8 mouse cellular contexts compared by ENCODE assay signal in genomic region chr14:54553975-54554769, GRCm38 (mm10). TPM values are rescaled to one million over a fixed set of nuclear protein-coding genes. Genes with fewer than 3 reads are reported as not detected.
DNase-seq lines count a peak whose midpoint lies in the region; ATAC-seq and TF ChIP-seq lines count a peak whose summit lies in the region.

Gene Haus4, minus strand, starts transcription at chr14:54554616.

- no peaks in the 10 kb centered on the region for H3K9me3 ChIP-seq in ES-Bruce4 (replicated peaks; ENCODE audit: control insufficient read depth, insufficient read depth, low read length, poor library complexity, severe bottlenecking)
- H3K9me3 ChIP-seq in heart, embryonic 14.5 days (ENCODE audit: control insufficient read depth, low read length), result no peaks in the 10 kb centered on the region
- H3K9me3 ChIP-seq in liver, embryonic 15.5 days (replicated peaks), result no peaks in the 10 kb centered on the region
- H3K9me3 ChIP-seq in neural tube, embryonic 11.5 days (ENCODE audit: control insufficient read depth, low read length), result no peaks in the 10 kb centered on the region
- H3K9me3 ChIP-seq in stomach, embryonic 16.5 days (replicated peaks; ENCODE audit: control insufficient read depth, low read length), result no peaks in the 10 kb centered on the region

- H3K9ac ChIP-seq in ES-Bruce4 (ENCODE audit: low read depth, poor library complexity, severe bottlenecking), result peak within 1 kb of the TSS; percentile 74
- H3K9ac ChIP-seq in heart, embryonic 14.5 days (ENCODE audit: low read length), result peak within 1 kb of the TSS; percentile 88
- H3K9ac ChIP-seq in liver, embryonic 15.5 days, result peak within 1 kb of the TSS; percentile 84
- peak within 1 kb of the TSS; percentile 80 for H3K9ac ChIP-seq in neural tube, embryonic 11.5 days (ENCODE audit: low read length)
- H3K9ac ChIP-seq in stomach, embryonic 16.5 days (ENCODE audit: low read length), result peak within 1 kb of the TSS; percentile 83

- WGBS in heart, embryonic 14.5 days, result under 1% methylated on average over 76 of the region's 76 CpGs
- WGBS in liver, embryonic 15.5 days (ENCODE audit: insufficient replicate concordance), result under 1% methylated on average over 76 of the region's 76 CpGs
- under 1% methylated on average over 76 of the region's 76 CpGs for WGBS in neural tube, embryonic 11.5 days
- WGBS in stomach, embryonic 16.5 days, result under 1% methylated on average over 76 of the region's 76 CpGs

- TF ChIP-seq CTCF in ES-Bruce4 (IDR thresholded peaks at IDR 0.05; ENCODE audit: low read depth, low read length), result peak; percentile 78

- no peak for TF ChIP-seq EP300 in ES-Bruce4 (IDR thresholded peaks at IDR 0.05; ENCODE audit: insufficient read depth, low read depth, low read length)

- TF ChIP-seq POLR2A in ES-Bruce4 (IDR thresholded peaks at IDR 0.05; ENCODE audit: insufficient read depth, low read length), result peak; percentile 63

- peaks cover 11% of the 10 kb centered on the region for H3K36me3 ChIP-seq in ES-Bruce4 (ENCODE audit: control insufficient read depth, insufficient read depth, low read length, poor library complexity, severe bottlenecking)
- peaks cover 29% of the 10 kb centered on the region for H3K36me3 ChIP-seq in heart, embryonic 14.5 days (ENCODE audit: control insufficient read depth, insufficient read depth, low read length)
- H3K36me3 ChIP-seq in liver, embryonic 15.5 days (replicated peaks), result peaks cover 30% of the 10 kb centered on the region
- H3K36me3 ChIP-seq in neural tube, embryonic 11.5 days (ENCODE audit: control insufficient read depth, insufficient read depth, low read length), result no peaks in the 10 kb centered on the region
- peaks cover 3% of the 10 kb centered on the region for H3K36me3 ChIP-seq in stomach, embryonic 16.5 days (ENCODE audit: control insufficient read depth, insufficient read depth, low read length)

- H3K4me3 ChIP-seq in ES-Bruce4 (ENCODE audit: low read depth, low read length), result peak within 1 kb of the TSS; percentile 78
- H3K4me3 ChIP-seq in heart, embryonic 14.5 days (ENCODE audit: control insufficient read depth in 1 of 2, insufficient read depth in 1 of 2, low read depth in 1 of 2, low read length in 2 of 2), result peak within 1 kb of the TSS; percentile 65 to 87
- peak within 1 kb of the TSS; percentile 77 for H3K4me3 ChIP-seq in liver, embryonic 15.5 days (replicated peaks)
- peak within 1 kb of the TSS; percentile 53 for H3K4me3 ChIP-seq in neural tube, embryonic 11.5 days (ENCODE audit: low read depth, low read length)
- H3K4me3 ChIP-seq in stomach, embryonic 16.5 days (replicated peaks; ENCODE audit: low read length), result peak within 1 kb of the TSS; percentile 73

- H3K27ac ChIP-seq in ES-Bruce4 (ENCODE audit: insufficient read depth, low read length), result peak within 1 kb of the TSS; percentile 72
- peak within 1 kb of the TSS; percentile 95 to 97 for H3K27ac ChIP-seq in heart, embryonic 14.5 days (replicated peaks in 1 of 2; ENCODE audit: control insufficient read depth in 1 of 2, insufficient read depth in 1 of 2, low read depth in 2 of 2, low read length in 2 of 2)
- H3K27ac ChIP-seq in liver, embryonic 15.5 days (replicated peaks), result peak within 1 kb of the TSS; percentile 99
- peak within 1 kb of the TSS; percentile 79 for H3K27ac ChIP-seq in neural tube, embryonic 11.5 days (ENCODE audit: low read depth, low read length)
- peak within 1 kb of the TSS; percentile 89 for H3K27ac ChIP-seq in stomach, embryonic 16.5 days (ENCODE audit: low read length)

- H3K4me1 ChIP-seq in ES-Bruce4 (ENCODE audit: control insufficient read depth, insufficient read depth, low read length), result no peaks in the 10 kb centered on the region
- H3K4me1 ChIP-seq in heart, embryonic 14.5 days (ENCODE audit: control insufficient read depth in 2 of 2, insufficient read depth in 2 of 2, low read length in 2 of 2), result peaks cover 2 to 5% of the 10 kb centered on the region in 2 experiments; a peak in 3 of 4 replicates
- peaks cover 31% of the 10 kb centered on the region for H3K4me1 ChIP-seq in liver, embryonic 15.5 days (replicated peaks)
- no peaks in the 10 kb centered on the region for H3K4me1 ChIP-seq in neural tube, embryonic 11.5 days (ENCODE audit: control insufficient read depth, insufficient read depth, low read length)
- peaks cover 5% of the 10 kb centered on the region for H3K4me1 ChIP-seq in stomach, embryonic 16.5 days (ENCODE audit: control insufficient read depth, insufficient read depth, low read length)

- no peaks in the 10 kb centered on the region for H3K27me3 ChIP-seq in ES-Bruce4 (ENCODE audit: control insufficient read depth, insufficient read depth, low read length, poor library complexity, severe bottlenecking)
- no peaks in the 10 kb centered on the region for H3K27me3 ChIP-seq in heart, embryonic 14.5 days (ENCODE audit: control insufficient read depth, insufficient read depth, low read length)
- H3K27me3 ChIP-seq in liver, embryonic 15.5 days, result no peaks in the 10 kb centered on the region
- no peaks in the 10 kb centered on the region for H3K27me3 ChIP-seq in neural tube, embryonic 11.5 days (ENCODE audit: control insufficient read depth, insufficient read depth, low read length)
- no peaks in the 10 kb centered on the region for H3K27me3 ChIP-seq in stomach, embryonic 16.5 days (ENCODE audit: control insufficient read depth, insufficient read depth, low read length)

- DNase-seq in c-Kit-positive CD71-negative TER-119-negative erythroid progenitor cells, embryonic 14.5 days (ENCODE audit: low read depth), result peak; percentile 84
- DNase-seq in fibroblast of lung, adult 2 months (ENCODE audit: low read depth), result peak; percentile 72
- DNase-seq in kidney, postnatal 10 days, result peak; percentile 92
- peak; percentile 95 for DNase-seq in neural tube, embryonic 11.5 days (ENCODE audit: low spot score)

- ATAC-seq in heart, embryonic 14.5 days (ENCODE audit: insufficient number of reproducible peaks, insufficient read depth, low FRiP score, low read depth), result peak; percentile 92
- ATAC-seq in liver, embryonic 15.5 days (ENCODE audit: insufficient read depth), result peak; percentile 96
- ATAC-seq in neural tube, embryonic 11.5 days (ENCODE audit: insufficient read depth, low FRiP score, low TSS enrichment), result peak; percentile 94
- peak; percentile 95 for ATAC-seq in stomach, embryonic 16.5 days (ENCODE audit: insufficient read depth, low FRiP score)

- peak within 1 kb of the TSS; percentile 96 for H3K4me2 ChIP-seq in heart, embryonic 14.5 days (ENCODE audit: low read length)
- peak within 1 kb of the TSS; percentile 98 for H3K4me2 ChIP-seq in liver, embryonic 15.5 days
- peak within 1 kb of the TSS; percentile 90 for H3K4me2 ChIP-seq in neural tube, embryonic 11.5 days (ENCODE audit: low read depth)
- peak within 1 kb of the TSS; percentile 97 for H3K4me2 ChIP-seq in stomach, embryonic 16.5 days (ENCODE audit: low read depth, low read length)

RNA-seq across cellular contexts. Expression of gene Haus4, which starts in this region (rescaled TPM):
- 68.6 and 72.3 TPM in 2 replicates for polyA plus RNA-seq in ES-Bruce4 (2011; ENCODE audit: insufficient read depth, insufficient read length, low read depth, missing spikeins)
- polyA plus RNA-seq in heart, embryonic 14.5 days (2014; fragmentation: Nextera tagmentation; extraction: Ambion mirVana), result 36.1 and 36.3 TPM in 2 replicates
- 33.7 and 34.1 TPM in 2 replicates for polyA plus RNA-seq in liver, embryonic 15.5 days (2015; fragmentation: Nextera tagmentation; extraction: Ambion mirVana)
- 36.7 and 41.4 TPM in 2 replicates for polyA plus RNA-seq in neural tube, embryonic 11.5 days (2014; fragmentation: Nextera tagmentation; extraction: Ambion mirVana)
- polyA plus RNA-seq in stomach, embryonic 16.5 days (2015; fragmentation: Nextera tagmentation; extraction: Ambion mirVana), result 39.0 and 44.4 TPM in 2 replicates

Comparison
In these comparisons a context has a peak if more than half of its experiments do, and no peak if none do; other contexts are left out.
1. Peak in every context shown above with its lines: DNase-seq, ATAC-seq, H3K4me3 ChIP-seq and H3K27ac ChIP-seq.